Mouse (Mus musculus) forebrain, postnatal 0 days (tissue): ENCODE measurements around the gene Cand1. TPM values are rescaled to one million over a fixed set of nuclear protein-coding genes. Genes with fewer than 3 reads are reported as not detected.
A peak's percentile ranks its signal among the peaks of the same experiment; 100 is the strongest.

Experiments
- ATAC-seq: fragments of 200-750 bp; cut with Nextera tagmentation; 2 replicates; pipeline ENCODE4 v1.8.0; 2017; ENCODE audit warnings: mild to moderate bottlenecking, moderate library complexity
- DNase-seq: peaks from one replicate; pipeline ENCODE4 v3.0.0-alpha.2; 2015
- H3K27ac ChIP-seq: fragments of 300-500 bp; sonication (generic); 2 replicates; pipeline ENCODE4 v1.5.1; 2014; ENCODE audit warnings: low read depth, mild to moderate bottlenecking, antibody characterized with exemption, low read length, moderate library complexity, mixed read lengths
- H3K27me3 ChIP-seq: fragments of 300-500 bp; sonication (generic); 2 replicates; pipeline ENCODE4 v1.6.1; 2014; ENCODE audit warnings: mild to moderate bottlenecking, low read length, mixed read lengths; ENCODE audit not compliant: insufficient read depth
- H3K36me3 ChIP-seq: fragments of 300-500 bp; sonication (generic); 2 replicates; pipeline ENCODE4 v1.6.1; 2014; ENCODE audit warnings: mild to moderate bottlenecking, moderate library complexity; ENCODE audit not compliant: insufficient read depth
- H3K4me1 ChIP-seq: fragments of 300-500 bp; sonication (generic); 2 replicates; pipeline ENCODE4 v1.6.1; 2014; ENCODE audit warnings: antibody characterized with exemption; ENCODE audit not compliant: insufficient read depth
- H3K4me2 ChIP-seq: fragments of 300-500 bp; sonication (generic); 2 replicates; pipeline ENCODE4 v1.6.1; 2014; ENCODE audit warnings: low read depth, mild to moderate bottlenecking, moderate library complexity
- H3K4me3 ChIP-seq: fragments of 300-500 bp; sonication (generic); 2 replicates; pipeline ENCODE4 v1.5.1; 2014; ENCODE audit warnings: low read depth, low read length, mixed read lengths
- H3K9ac ChIP-seq: fragments of 300-500 bp; sonication (generic); 2 replicates; pipeline ENCODE4 v1.6.1; 2014; ENCODE audit warnings: mild to moderate bottlenecking
- H3K9me3 ChIP-seq: fragments of 300-500 bp; sonication (generic); 2 replicates; pipeline ENCODE4 v1.6.1; 2016; ENCODE audit warnings: low read length
- CTCF ChIP-seq: sonication (generic); IDR thresholded peaks from 2 replicates; pipeline ENCODE4 v1.5.1; 2016; ENCODE audit warnings: antibody characterized with exemption, control low read depth, low read depth
- WGBS: fragments of 180-500 bp; shearing (Covaris S2); extraction: QIAGEN DNeasy Blood & Tissue Kit; methylation state at CpG from one replicate; pipeline ENCODE4 v1.1.7; 2014; 5-methylcytosine and 5-hydroxymethylcytosine counted together
- polyA plus RNA-seq: library from polyadenylated mRNA; unstranded; fragments of >200 nt; fragmentation: Nextera tagmentation; extraction: Ambion mirVana; gene quantifications from 2 replicates; pipeline ENCODE4 v1.2.1, GENCODE M21; 2015
- total RNA-seq: library from RNA; depleted of rRNA; stranded (reverse); fragments of >200 nt; gene quantifications from 2 replicates; pipeline ENCODE4 v1.2.3, GENCODE M21; 2014

Cand1 gene
- total and polyA plus RNA-seq, 2 experiments from 2014 or later = 28.6 to 116 TPM

- ATAC-seq (no peak), DNase-seq (peak; percentile 4)
- Histone ChIP-seq H3K4me1 (no peaks in the 10 kb centered on the region), H3K27me3 (no peaks in the 10 kb centered on the region), H3K36me3 (no peaks in the 10 kb centered on the region), H3K4me2 (no peak overlapping the region), H3K9me3 (no peaks in the 10 kb centered on the region), H3K4me3 (no peak overlapping the region), H3K9ac (no peak overlapping the region), H3K27ac (no peak overlapping the region)
- no peak for TF ChIP-seq CTCF
- WGBS = 71% methylated on average over 7 of the region's 7 CpGs
These were observed 24.9 kb upstream of the Cand1 start for GRCm38 (mm10) chr10:119264761-119265160.

- H3K9ac ChIP-seq = no peak overlapping the region
- H3K27ac ChIP-seq = no peak overlapping the region
- H3K4me2 ChIP-seq = no peak overlapping the region
- H3K4me1 ChIP-seq = no peaks in the 10 kb centered on the region
- H3K9me3 ChIP-seq = no peaks in the 10 kb centered on the region
- H3K4me3 ChIP-seq = no peak overlapping the region
- TF ChIP-seq CTCF = no peak
- ATAC-seq (no peak), DNase-seq (no peak)
- WGBS = 91% methylated on average over 5 of the region's 5 CpGs
- H3K36me3 ChIP-seq = no peaks in the 10 kb centered on the region
- H3K27me3 ChIP-seq = no peaks in the 10 kb centered on the region
These were observed 23.0 kb upstream of the Cand1 start for GRCm38 (mm10) chr10:119262821-119263220.

GRCm38 (mm10) chr10:119257876-119258275 lies 18.0 kb upstream of the Cand1 start:
- 78% methylated on average over 4 of the region's 4 CpGs for WGBS
- no peaks in the 10 kb centered on the region for H3K4me1 ChIP-seq
- H3K27me3 ChIP-seq = no peaks in the 10 kb centered on the region
- TF ChIP-seq CTCF = no peak
- H3K27ac ChIP-seq = no peak overlapping the region
- no peaks in the 10 kb centered on the region for H3K9me3 ChIP-seq
- H3K4me2 ChIP-seq = no peak overlapping the region
- no peak overlapping the region for H3K9ac ChIP-seq
- DNase-seq (no peak), ATAC-seq (no peak)
- H3K4me3 ChIP-seq = no peak overlapping the region
- no peaks in the 10 kb centered on the region for H3K36me3 ChIP-seq

GRCm38 (mm10) chr10:119244146-119244545 lies 4.3 kb upstream of the Cand1 start:
- no peak overlapping the region for H3K4me2 ChIP-seq
- H3K27ac ChIP-seq = no peak overlapping the region
- WGBS = 84% methylated on average over 14 of the region's 14 CpGs
- no peaks in the 10 kb centered on the region for H3K9me3 ChIP-seq
- H3K27me3 ChIP-seq = no peaks in the 10 kb centered on the region
- no peaks in the 10 kb centered on the region for H3K36me3 ChIP-seq
- H3K9ac ChIP-seq = no peak overlapping the region
- ATAC-seq = no peak
- no peak for DNase-seq
- peak; percentile 19; the same call in 1 of the 2 replicates for TF ChIP-seq CTCF
- H3K4me1 ChIP-seq = no peaks in the 10 kb centered on the region
- H3K4me3 ChIP-seq = no peak overlapping the region

- Histone ChIP-seq H3K4me3 (peak overlapping the region; percentile 77), H3K27ac (peak overlapping the region; percentile 93), H3K9me3 (no peaks in the 10 kb centered on the region), H3K4me1 (peaks cover 15% of the 10 kb centered on the region), H3K4me2 (peak overlapping the region; percentile 57), H3K27me3 (no peaks in the 10 kb centered on the region), H3K9ac (peak overlapping the region; percentile 96), H3K36me3 (no peaks in the 10 kb centered on the region)
- 5% methylated on average over 9 of the region's 9 CpGs for WGBS
- no peak for DNase-seq
- no peak for TF ChIP-seq CTCF
- no peak for ATAC-seq
These were observed 851 bp upstream of the Cand1 start for GRCm38 (mm10) chr10:119240722-119241089.

GRCm38 (mm10) chr10:119239633-119239968 lies 254 bp downstream of the Cand1 start:
- Histone ChIP-seq H3K4me1 (peaks cover 15% of the 10 kb centered on the region), H3K4me3 (peak overlapping the region; percentile 77), H3K27ac (peak overlapping the region; percentile 93), H3K9ac (peak overlapping the region; percentile 96), H3K4me2 (peak overlapping the region; percentile 73), H3K36me3 (no peaks in the 10 kb centered on the region), H3K27me3 (no peaks in the 10 kb centered on the region), H3K9me3 (no peaks in the 10 kb centered on the region)
- no peak for TF ChIP-seq CTCF
- 4% methylated on average over 35 of the region's 37 CpGs for WGBS
- ATAC-seq (peak; percentile 52), DNase-seq (no peak)

GRCm38 (mm10) chr10:119238985-119239631 lies 747 bp downstream of the Cand1 start:
- no peak for ATAC-seq

More at GRCm38 (mm10) chr10:119238985-119239631, 747 bp downstream of the Cand1 start:
- H3K4me1 ChIP-seq = peaks cover 15% of the 10 kb centered on the region
- H3K9ac ChIP-seq = peak overlapping the region; percentile 96
- H3K4me2 ChIP-seq = peak overlapping the region; percentile 73
- H3K27me3 ChIP-seq = no peaks in the 10 kb centered on the region
- H3K27ac ChIP-seq = peak overlapping the region; percentile 93
- peak overlapping the region; percentile 77 for H3K4me3 ChIP-seq
- no peaks in the 10 kb centered on the region for H3K36me3 ChIP-seq
- peak; percentile 60 for DNase-seq
- WGBS = under 1% methylated on average over 44 of the region's 54 CpGs
- no peak for TF ChIP-seq CTCF
- no peaks in the 10 kb centered on the region for H3K9me3 ChIP-seq
